Mouse (Mus musculus): Measurements from ENCODE around the gene Gm44511.

Gm44511 gene

GRCm38 (mm10) chr6:128826132-128826531, at the start of gene Gm44511, which contains the start of gene Klrb1b:
Gm44511 (minus strand) TSS chr6:128826315.
Klrb1b (minus strand) TSS chr6:128826331.
- no peak for DNase-seq (ENCODE audit: low read depth)

GRCm38 (mm10) chr6:128871910-128872610, 45.9 kb upstream of the Gm44511 start:
- DNase-seq (ENCODE audit: low read depth), result no peak

- no peak for DNase-seq (ENCODE audit: low read depth)
Measured at GRCm38 (mm10) chr6:128868861-128869260, 42.7 kb upstream of the Gm44511 start.

- no peak for DNase-seq (ENCODE audit: low read depth)
Measured at GRCm38 (mm10) chr6:128857976-128858375, 31.9 kb upstream of the Gm44511 start.

- no peak for DNase-seq (ENCODE audit: low read depth)
Measured at GRCm38 (mm10) chr6:128856250-128856649, 30.1 kb upstream of the Gm44511 start.

GRCm38 (mm10) chr6:128855477-128855876, 29.4 kb upstream of the Gm44511 start:
- DNase-seq (ENCODE audit: low read depth), result no peak

GRCm38 (mm10) chr6:128854895-128855294, 28.8 kb upstream of the Gm44511 start:
- DNase-seq (ENCODE audit: low read depth), result no peak

GRCm38 (mm10) chr6:128854024-128854820, 28.1 kb upstream of the Gm44511 start:
- no peak for DNase-seq (ENCODE audit: low read depth)

- DNase-seq (ENCODE audit: low read depth), result no peak
Measured at GRCm38 (mm10) chr6:128852766-128853165, 26.7 kb upstream of the Gm44511 start.

- DNase-seq (ENCODE audit: low read depth), result no peak
Measured at GRCm38 (mm10) chr6:128851151-128851550, 25.0 kb upstream of the Gm44511 start.

- no peak for DNase-seq (ENCODE audit: low read depth)
Measured at GRCm38 (mm10) chr6:128850671-128851070, 24.6 kb upstream of the Gm44511 start.

- no peak for DNase-seq (ENCODE audit: low read depth)
Measured at GRCm38 (mm10) chr6:128849902-128850301, 23.8 kb upstream of the Gm44511 start.

- DNase-seq (ENCODE audit: low read depth), result no peak
Measured at GRCm38 (mm10) chr6:128847401-128847800, 21.3 kb upstream of the Gm44511 start.

- no peak for DNase-seq (ENCODE audit: low read depth)
Measured at GRCm38 (mm10) chr6:128845998-128846542, 20.0 kb upstream of the Gm44511 start.

GRCm38 (mm10) chr6:128845319-128845979, 19.3 kb upstream of the Gm44511 start:
- DNase-seq (ENCODE audit: low read depth), result peak; percentile 93

- no peak for DNase-seq (ENCODE audit: low read depth)
Measured at GRCm38 (mm10) chr6:128844586-128845080, 18.5 kb upstream of the Gm44511 start.

- no peak for DNase-seq (ENCODE audit: low read depth)
Measured at GRCm38 (mm10) chr6:128844131-128844530, 18.0 kb upstream of the Gm44511 start.

GRCm38 (mm10) chr6:128843479-128843992, 17.4 kb upstream of the Gm44511 start:
- DNase-seq (ENCODE audit: low read depth), result peak; percentile 80

GRCm38 (mm10) chr6:128842945-128843478, 16.9 kb upstream of the Gm44511 start:
- peak; percentile 94 for DNase-seq (ENCODE audit: low read depth)

GRCm38 (mm10) chr6:128842356-128842944, 16.3 kb upstream of the Gm44511 start:
- DNase-seq (ENCODE audit: low read depth), result no peak
